ENCODE assay signal across 12 mouse cellular contexts in the genomic region with DNA sequence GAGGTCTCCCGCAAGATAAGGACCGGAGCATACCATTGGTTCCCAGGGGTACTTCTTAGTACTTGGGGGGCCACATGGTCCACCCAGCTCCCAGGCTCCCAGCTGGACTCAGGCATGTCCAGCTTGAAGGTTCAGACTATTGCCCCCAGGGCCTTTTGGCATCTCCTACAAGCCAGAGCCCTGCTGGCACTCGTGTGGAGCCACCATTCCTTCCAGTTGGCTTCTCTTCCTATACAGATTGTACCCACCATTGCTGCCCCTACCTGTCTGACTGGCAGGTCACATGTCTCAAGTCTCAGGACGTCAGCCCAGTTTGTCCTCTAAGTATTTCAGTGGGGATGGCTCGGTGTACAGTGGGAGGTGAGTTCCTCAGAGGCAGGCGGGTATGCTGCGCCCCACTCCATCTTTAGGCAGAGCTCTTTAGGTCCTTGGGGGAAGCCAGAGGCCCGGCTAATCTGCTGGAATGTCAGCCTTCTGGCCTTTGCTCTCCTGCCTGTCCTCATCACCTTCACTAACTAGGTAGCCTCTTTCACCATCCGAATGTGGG.
DNase-seq lines count a peak whose midpoint lies in the region; ATAC-seq lines count a peak whose summit lies in the region.
"Had no signal": no experiment of that assay in that cellular context is flagged by ENCODE, and none has a peak within 500 bp of the region (broad histone marks: within the 10 kb centered on the region; RNA-seq: fewer than 3 reads in every experiment).

No protein-coding gene starts in this region.

- H3K9ac ChIP-seq in heart, embryonic 12.5 days = peak overlapping the region; percentile 49
- 0 out of 2 replicates have a peak overlapping the region, but pooled peaks have one; percentile 12 for H3K9ac ChIP-seq in limb, embryonic 11.5 days (ENCODE audit: low read length)
- 0 out of 2 replicates have a peak overlapping the region, but pooled peaks have one; percentile 15 for H3K9ac ChIP-seq in embryonic facial prominence, embryonic 14.5 days (ENCODE audit: low read depth, low read length)
- H3K9ac ChIP-seq: liver, postnatal 0 days had no signal

- no peak for DNase-seq in heart, adult 8-10 months (ENCODE audit: low spot score)
- DNase-seq in limb, embryonic 11.5 days (ENCODE audit: low spot score) = no peak
- no peak for DNase-seq in limb, embryonic 10.5 days (ENCODE audit: low spot score)
- peak; percentile 76 for DNase-seq in cerebellum, adult 8-10 months
- DNase-seq in embryonic facial prominence, embryonic 14.5 days (ENCODE audit: low spot score) = no peak
- DNase-seq in embryo, embryonic 11 days = no peak
- DNase-seq in kidney, postnatal 25 days = no peak
- DNase-seq: kidney, adult 11 months; liver, postnatal 0 days; thymus, adult 2 months had no signal

- peak overlapping the region; percentile 89 for H3K27ac ChIP-seq in heart, embryonic 12.5 days (ENCODE audit: poor library complexity, severe bottlenecking)
- H3K27ac ChIP-seq in limb, embryonic 11.5 days (replicated peaks; ENCODE audit: low read depth, low read length) = 0 out of 2 replicates have a peak overlapping the region, but pooled peaks have one; percentile 47
- H3K27ac ChIP-seq in limb, embryonic 10.5 days = no peak overlapping the region
- no peak overlapping the region for H3K27ac ChIP-seq in embryonic facial prominence, embryonic 14.5 days (replicated peaks; ENCODE audit: low read depth, low read length)
- H3K27ac ChIP-seq: hindbrain, embryonic 10.5 days had no signal

- peaks cover 22% of the 10 kb centered on the region for H3K36me3 ChIP-seq in heart, embryonic 12.5 days
- no peaks in the 10 kb centered on the region; the same call in 1 of the 2 replicates for H3K36me3 ChIP-seq in limb, embryonic 11.5 days (ENCODE audit: control insufficient read depth, insufficient read depth, low read length)
- H3K36me3 ChIP-seq in limb, embryonic 10.5 days = peaks cover 47% of the 10 kb centered on the region
- H3K36me3 ChIP-seq in embryonic facial prominence, embryonic 14.5 days (ENCODE audit: control insufficient read depth, insufficient read depth, low read length) = no peaks in the 10 kb centered on the region

- H3K27me3 ChIP-seq in heart, embryonic 12.5 days (replicated peaks) = no peaks in the 10 kb centered on the region
- H3K27me3 ChIP-seq in limb, embryonic 11.5 days (ENCODE audit: control insufficient read depth, insufficient read depth, low read length) = no peaks in the 10 kb centered on the region
- no peaks in the 10 kb centered on the region for H3K27me3 ChIP-seq in limb, embryonic 10.5 days (ENCODE audit: low read depth, poor library complexity, severe bottlenecking)
- no peaks in the 10 kb centered on the region for H3K27me3 ChIP-seq in embryonic facial prominence, embryonic 14.5 days (replicated peaks; ENCODE audit: control insufficient read depth, insufficient read depth, low read length)

- WGBS in heart, embryonic 12.5 days = 41% methylated on average over 9 of the region's 9 CpGs
- WGBS in limb, embryonic 11.5 days = 77% methylated on average over 9 of the region's 9 CpGs
- WGBS in limb, embryonic 10.5 days = 75% methylated on average over 9 of the region's 9 CpGs
- WGBS in embryonic facial prominence, embryonic 14.5 days = 66% methylated on average over 9 of the region's 9 CpGs

- H3K4me1 ChIP-seq in heart, embryonic 12.5 days (replicated peaks) = peaks cover 94% of the 10 kb centered on the region
- H3K4me1 ChIP-seq in limb, embryonic 11.5 days (ENCODE audit: control insufficient read depth, insufficient read depth, low read length) = peaks cover 42% of the 10 kb centered on the region
- peaks cover 76% of the 10 kb centered on the region for H3K4me1 ChIP-seq in limb, embryonic 10.5 days
- peaks cover 41% of the 10 kb centered on the region for H3K4me1 ChIP-seq in embryonic facial prominence, embryonic 14.5 days (ENCODE audit: control insufficient read depth, insufficient read depth, low read length)

- H3K4me3 ChIP-seq in heart, embryonic 12.5 days = no peak overlapping the region
- no peak overlapping the region for H3K4me3 ChIP-seq in limb, embryonic 11.5 days (ENCODE audit: low read depth, low read length)
- no peak overlapping the region for H3K4me3 ChIP-seq in limb, embryonic 10.5 days
- H3K4me3 ChIP-seq in embryonic facial prominence, embryonic 14.5 days (ENCODE audit: low read depth, low read length) = no peak overlapping the region
- H3K4me3 ChIP-seq: hindbrain, embryonic 10.5 days had no signal

- H3K4me2 ChIP-seq in heart, embryonic 12.5 days = peak overlapping the region; percentile 60
- H3K4me2 ChIP-seq in limb, embryonic 11.5 days (ENCODE audit: low read depth, severe bottlenecking) = no peak overlapping the region
- no peak overlapping the region for H3K4me2 ChIP-seq in embryonic facial prominence, embryonic 14.5 days (ENCODE audit: low read depth, low read length)

- H3K9me3 ChIP-seq in heart, embryonic 12.5 days (replicated peaks) = no peaks in the 10 kb centered on the region
- H3K9me3 ChIP-seq in limb, embryonic 11.5 days (ENCODE audit: control insufficient read depth, low read length) = no peaks in the 10 kb centered on the region
- H3K9me3 ChIP-seq in limb, embryonic 10.5 days (replicated peaks) = no peaks in the 10 kb centered on the region
- H3K9me3 ChIP-seq in embryonic facial prominence, embryonic 14.5 days (ENCODE audit: control insufficient read depth, low read length) = no peaks in the 10 kb centered on the region
- H3K9me3 ChIP-seq: hindbrain, embryonic 10.5 days had no signal

- ATAC-seq in heart, embryonic 12.5 days (ENCODE audit: insufficient number of reproducible peaks, low FRiP score) = no peak
- ATAC-seq in limb, embryonic 11.5 days (ENCODE audit: insufficient number of reproducible peaks, low FRiP score, low TSS enrichment, low read depth) = no peak
- ATAC-seq in embryonic facial prominence, embryonic 14.5 days (ENCODE audit: low read depth) = no peak
- ATAC-seq: liver, postnatal 0 days had no signal

Comparison
In these comparisons a context has a peak if more than half of its experiments do, and no peak if none do; other contexts are left out.
1. H3K27ac ChIP-seq: peak in heart, embryonic 12.5 days (single experiment) and limb, embryonic 11.5 days (single experiment); none in limb, embryonic 10.5 days (single experiment) and embryonic facial prominence, embryonic 14.5 days (single experiment).
2. Peak in every context shown above with its lines, with median percentiles within 50 percentile points of each other: H3K9ac ChIP-seq.